Mouse (Mus musculus) kidney, adult 18-20 months (tissue): ENCODE data around the gene Ppp1cc.
"Not testable (repeated sequence)": the region's sequence is repeated elsewhere in the genome, so short reads cannot be mapped to it uniquely, and the experiment has no call there.

Source experiments
- DNase-seq: peaks from one replicate; pipeline ENCODE4 v3.0.0; 2021

The Ppp1cc gene

GRCm38 (mm10) chr5:122138856-122139255, 19.2 kb upstream of the Ppp1cc start:
- no peak for DNase-seq

DNA sequence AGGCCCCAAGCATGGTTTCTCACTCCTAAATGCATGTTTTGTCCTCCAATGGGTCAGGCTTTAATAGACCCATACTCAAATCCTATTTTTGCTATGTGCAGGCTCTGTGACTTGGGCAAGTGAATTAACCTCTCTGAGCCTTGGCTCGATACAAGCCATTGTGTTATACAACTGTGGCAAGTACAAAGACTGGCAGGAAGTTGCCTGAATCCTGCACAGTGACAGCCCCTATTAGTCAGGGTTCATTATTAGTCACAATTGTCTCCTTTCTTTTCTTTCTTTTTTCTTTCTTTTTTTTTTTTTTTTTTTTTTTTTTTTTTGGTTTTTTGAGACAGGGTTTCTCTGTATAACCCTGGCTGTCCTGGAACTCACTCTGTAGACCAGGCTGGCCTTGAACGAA, 18.3 kb upstream of the Ppp1cc start:
- DNase-seq, result not testable (repeated sequence)

DNA sequence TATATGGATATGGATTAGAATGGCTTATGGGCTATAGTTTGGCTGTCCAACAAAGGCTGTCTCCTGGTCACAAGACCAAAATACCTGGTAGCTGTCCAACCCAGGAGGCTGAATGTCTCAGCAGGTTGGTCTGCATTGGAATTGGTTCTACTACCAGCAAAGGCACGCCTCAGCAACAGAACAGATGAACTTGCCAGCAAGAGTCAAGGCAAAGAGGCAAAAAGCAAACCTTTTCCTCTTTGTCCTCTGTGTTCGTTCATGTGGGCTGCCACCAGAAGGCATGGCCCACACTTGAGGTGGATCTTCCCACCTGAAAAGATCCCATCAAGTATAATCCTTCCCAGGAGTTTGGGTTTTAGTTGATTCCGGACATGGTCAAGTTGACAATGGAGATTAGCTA, 17.4 kb upstream of the Ppp1cc start, which contains the start of gene Ccdc63:
Gene Ccdc63, minus strand, starts transcription at position 101 of the 400 bp plus-strand sequence.
- no peak for DNase-seq

DNA sequence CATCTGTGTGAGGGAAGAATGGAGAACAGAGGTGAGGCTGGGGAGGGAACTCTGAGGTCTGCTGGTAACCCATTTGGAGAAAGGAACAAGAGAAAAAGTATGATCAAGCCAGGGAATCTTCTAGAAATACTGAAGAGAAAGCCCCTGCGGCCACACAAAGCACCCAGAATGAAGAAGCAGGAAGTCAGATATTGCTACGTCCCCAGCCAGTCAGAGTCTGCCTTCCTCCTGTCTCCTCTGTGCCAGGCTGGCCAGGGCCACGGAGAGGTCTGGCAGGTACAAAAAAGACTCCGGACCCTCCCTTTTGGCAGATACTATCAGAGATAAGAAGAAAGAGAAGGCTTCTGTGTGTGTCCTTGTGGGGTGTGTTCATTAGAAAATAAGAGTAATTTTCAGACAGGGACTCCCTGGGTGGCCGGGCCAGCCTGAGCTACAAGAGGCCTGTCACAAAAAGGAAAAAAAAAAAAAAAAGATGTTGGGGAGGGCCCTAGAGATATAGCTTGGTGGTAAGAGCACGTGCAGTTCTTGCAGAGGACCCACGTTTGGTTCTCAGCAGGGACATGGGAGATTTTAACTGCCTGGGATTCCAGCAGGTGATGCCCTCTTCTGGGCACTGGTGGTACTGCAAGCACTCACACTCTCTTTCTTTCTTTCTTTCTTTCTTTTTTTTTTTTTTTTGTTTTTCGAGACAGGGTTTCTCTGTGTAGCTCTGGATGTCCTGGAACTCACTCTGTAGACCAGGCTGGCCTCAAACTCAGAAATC, 15.7 kb upstream of the Ppp1cc start:
- DNase-seq, result peak; percentile 57

- no peak for DNase-seq
Observed at GRCm38 (mm10) chr5:122143543-122143942, 14.5 kb upstream of the Ppp1cc start.

- DNase-seq, result no peak
Observed at GRCm38 (mm10) chr5:122144825-122145224, 13.3 kb upstream of the Ppp1cc start.

GRCm38 (mm10) chr5:122145381-122146055, 12.6 kb upstream of the Ppp1cc start:
- no peak for DNase-seq

DNA sequence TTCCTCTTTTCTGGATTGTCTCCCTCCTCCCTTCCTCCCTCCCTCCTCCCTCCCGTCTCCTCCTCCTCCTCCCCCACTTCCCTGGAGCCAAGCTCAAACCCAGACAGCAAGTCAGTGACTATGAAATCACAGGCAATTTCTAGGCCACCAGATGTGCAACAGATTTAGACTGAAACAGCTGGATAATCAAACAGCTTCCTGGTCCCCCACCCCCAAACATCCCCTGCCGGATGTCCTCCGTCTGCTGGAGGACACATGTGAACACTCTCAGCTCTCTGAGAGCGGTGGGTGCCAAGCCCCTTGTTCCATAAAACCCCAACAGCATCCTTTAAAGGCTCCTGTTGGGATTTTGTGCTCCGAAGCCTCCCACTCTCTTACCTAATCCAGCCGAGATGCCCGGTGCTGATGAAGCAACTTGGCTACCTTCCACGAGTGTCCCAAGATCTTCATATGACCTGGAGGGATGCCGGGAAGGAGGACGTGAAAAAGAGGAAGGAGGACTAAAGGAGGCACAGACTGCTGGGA, 12.0 kb upstream of the Ppp1cc start:
- peak; percentile 56 for DNase-seq

- DNase-seq, result no peak
Observed at GRCm38 (mm10) chr5:122146609-122147008, 11.5 kb upstream of the Ppp1cc start.

DNA sequence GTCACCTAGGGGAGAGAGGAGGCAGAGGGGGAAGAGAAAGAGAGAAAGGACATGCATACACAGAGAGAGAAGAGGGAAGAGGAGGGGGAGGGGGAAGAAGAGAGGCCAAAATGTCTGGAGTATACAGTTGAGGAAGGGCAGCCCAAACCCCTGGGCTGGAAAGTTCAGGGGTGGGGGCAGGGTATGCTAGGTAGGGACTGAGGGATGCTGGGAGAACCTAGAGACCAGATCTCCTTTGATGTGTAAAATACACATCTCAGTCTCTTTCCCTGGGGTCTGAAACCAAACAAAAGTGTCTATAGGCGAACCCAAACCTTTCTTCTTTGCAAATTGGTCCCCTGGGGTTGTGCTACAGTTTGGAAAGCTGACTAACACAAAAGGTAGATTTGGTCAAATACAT, 10.0 kb upstream of the Ppp1cc start:
- DNase-seq, result no peak

- no peak for DNase-seq
Observed at GRCm38 (mm10) chr5:122149259-122149658, 8.8 kb upstream of the Ppp1cc start.

DNA sequence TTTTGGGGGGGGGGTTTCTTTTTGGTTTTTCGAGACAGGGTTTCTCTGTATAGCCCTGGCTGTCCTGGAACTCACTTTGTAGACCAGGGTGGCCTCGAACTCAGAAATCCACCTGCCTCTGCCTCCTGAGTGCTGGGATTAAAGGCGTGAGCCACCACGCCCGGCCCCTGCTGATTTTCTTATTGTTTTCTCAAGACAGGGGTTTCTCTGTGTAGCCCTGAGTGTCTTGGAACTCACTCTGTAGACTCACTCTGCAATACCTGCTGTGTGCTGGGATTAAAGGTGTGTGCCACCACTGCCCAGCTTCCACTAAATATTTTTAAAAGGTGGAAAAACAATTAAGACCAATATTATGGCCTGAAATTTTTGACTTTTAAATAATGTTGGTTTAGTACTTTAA, 5.6 kb upstream of the Ppp1cc start:
- not testable (repeated sequence) for DNase-seq

- no peak for DNase-seq
Observed at GRCm38 (mm10) chr5:122154006-122154405, 4.1 kb upstream of the Ppp1cc start.

- no peak for DNase-seq
Observed at GRCm38 (mm10) chr5:122154782-122155181, 3.3 kb upstream of the Ppp1cc start.

DNA sequence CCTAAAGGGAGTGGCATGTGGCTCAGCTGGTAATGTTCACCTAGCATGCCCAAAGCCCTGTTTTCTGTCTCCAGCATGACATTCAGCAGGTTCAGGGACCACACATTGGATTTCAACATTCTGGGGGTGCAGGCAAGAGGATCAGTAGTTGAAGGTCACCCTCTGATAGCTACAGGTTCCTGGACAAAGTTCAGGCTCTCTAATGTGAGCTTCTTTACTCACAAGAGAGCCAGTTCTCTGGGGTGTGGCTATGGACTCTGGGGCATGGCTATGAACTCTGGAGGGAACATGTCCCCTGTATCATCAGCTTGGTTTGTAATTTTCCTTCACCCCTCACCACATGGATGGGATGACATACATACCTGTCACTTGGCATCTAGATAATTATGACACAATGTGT, 2.5 kb upstream of the Ppp1cc start:
- no peak for DNase-seq

DNA sequence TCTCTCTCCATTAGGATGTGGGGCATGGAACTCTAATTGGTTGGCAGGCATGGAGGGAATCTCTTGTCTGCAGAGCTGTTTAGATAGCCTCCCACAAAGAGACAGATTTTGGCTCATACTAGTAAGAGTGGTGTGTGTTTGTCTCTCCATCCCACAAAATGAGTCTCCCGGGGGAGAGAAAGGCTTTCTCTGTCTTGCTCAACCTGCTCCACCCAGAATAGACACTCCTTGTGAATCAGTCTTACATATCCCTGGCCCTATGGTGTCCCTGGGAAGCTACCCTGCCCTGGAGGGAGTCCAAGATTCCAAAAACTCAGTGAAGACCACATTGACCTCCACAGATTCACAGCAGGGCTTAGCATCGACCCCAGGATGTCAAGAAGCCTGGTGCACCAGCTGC, 1.6 kb upstream of the Ppp1cc start:
- DNase-seq, result no peak

DNA sequence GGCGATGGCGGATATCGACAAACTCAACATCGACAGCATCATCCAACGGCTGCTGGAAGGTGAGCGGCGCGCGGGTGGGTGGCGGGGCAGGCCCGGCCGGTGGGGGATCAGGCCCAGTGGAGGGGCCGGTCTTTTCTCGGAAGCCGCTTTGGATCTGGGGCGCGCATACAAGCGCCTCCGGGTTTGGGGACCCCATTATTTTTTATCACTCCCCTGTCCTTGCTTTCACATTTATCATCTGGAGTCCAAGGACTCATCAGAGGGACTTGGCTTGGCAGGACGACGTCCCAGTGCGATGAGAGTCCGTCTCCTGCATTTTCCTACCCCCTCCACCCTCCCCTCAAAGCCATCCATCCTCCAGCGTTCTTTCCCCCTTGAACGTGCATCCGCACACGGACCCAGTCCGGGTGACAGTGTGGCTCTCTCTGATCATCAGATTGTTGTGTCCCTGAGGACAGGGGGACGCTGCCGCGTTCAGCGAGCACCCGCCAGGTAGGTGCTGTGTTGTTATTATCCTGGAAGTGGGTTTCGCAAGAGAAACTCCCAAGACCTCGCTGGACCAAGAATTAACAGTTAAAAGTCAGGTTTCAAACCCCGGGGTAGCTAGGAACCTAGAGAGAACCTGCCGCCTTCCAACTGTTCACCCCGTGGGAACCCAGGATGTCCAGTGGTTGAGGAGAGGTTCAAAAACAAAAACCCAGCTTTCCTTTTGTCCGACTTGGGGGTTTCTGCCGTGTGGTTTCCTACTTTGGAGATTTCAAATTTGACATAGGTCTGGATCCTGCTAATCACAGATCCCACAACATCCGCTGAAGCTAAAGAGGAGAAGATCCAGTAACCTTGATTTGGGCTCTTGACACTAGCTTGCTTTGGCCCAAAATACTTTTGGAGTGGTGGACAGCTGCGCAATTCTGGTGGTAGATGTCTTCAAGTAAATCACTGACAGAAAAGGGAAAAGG, 758 bp downstream of the Ppp1cc start:
- peak; percentile 40 for DNase-seq

DNA sequence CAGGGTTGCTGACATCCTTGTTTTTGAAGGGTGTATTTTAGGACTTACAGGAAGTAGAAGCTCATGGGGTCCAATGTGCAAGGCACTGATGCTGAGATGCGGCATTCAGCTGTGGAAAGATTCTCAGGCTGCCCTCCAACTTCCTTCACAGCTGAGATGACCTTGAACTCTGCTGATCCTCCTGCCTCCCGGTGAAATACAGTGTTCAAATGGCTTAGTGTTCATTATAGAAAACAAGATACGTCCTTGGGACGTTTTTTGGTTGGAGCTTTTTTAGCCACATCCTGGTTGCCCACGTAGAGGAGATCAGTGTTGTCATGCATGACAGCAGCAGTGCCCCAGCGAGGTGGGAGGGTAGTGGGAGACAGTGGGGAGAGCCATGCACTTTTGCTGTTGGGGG, 5.1 kb downstream of the Ppp1cc start:
- DNase-seq, result no peak

GRCm38 (mm10) chr5:122164011-122164410, 5.9 kb downstream of the Ppp1cc start:
- DNase-seq, result no peak

GRCm38 (mm10) chr5:122165233-122165915, 7.3 kb downstream of the Ppp1cc start:
- DNase-seq, result no peak

DNA sequence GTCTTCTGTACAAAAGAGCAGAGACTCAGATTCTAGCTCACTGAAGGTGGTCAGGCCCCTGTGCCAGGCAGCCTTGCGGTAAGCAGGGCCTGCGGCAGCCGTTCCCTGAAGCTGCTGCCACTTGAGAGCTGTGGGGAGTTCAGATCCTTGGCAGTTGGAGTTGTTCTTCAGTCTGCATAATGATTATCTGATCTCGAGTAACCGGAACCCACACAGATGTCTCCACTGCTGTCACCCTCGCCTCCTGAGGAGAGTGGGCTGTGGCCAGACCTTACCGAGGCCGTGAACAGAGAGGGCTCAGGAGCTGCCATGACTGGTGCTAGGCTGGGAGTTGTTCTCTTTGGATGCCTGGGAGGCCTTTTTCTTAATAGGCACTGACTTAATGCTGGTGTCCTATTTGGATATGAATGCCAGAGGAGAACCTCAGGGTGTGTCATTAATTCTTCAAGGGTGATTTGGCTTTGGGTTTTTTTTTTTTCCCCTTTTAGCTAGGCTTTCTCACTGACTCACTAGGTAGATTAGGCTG, 8.6 kb downstream of the Ppp1cc start:
- no peak for DNase-seq
